Mouse (Mus musculus): Measurements from ENCODE around the gene Il21.
A peak's percentile ranks its signal among the peaks of the same experiment; 100 is the strongest.

Gene Il21

GRCm38 (mm10) chr3:37185534-37185933 is 46.9 kb downstream of the Il21 start:
- no peak for DNase-seq

- DNase-seq: peak; percentile 60
Observed at GRCm38 (mm10) chr3:37182415-37183269, 49.8 kb downstream of the Il21 start.

- no peak for DNase-seq
Observed at GRCm38 (mm10) chr3:37181041-37181440, 51.4 kb downstream of the Il21 start.

- peak; percentile 35 for DNase-seq
Observed at GRCm38 (mm10) chr3:37180039-37180743, 52.2 kb downstream of the Il21 start.

GRCm38 (mm10) chr3:37179472-37179871 is 53.0 kb downstream of the Il21 start:
- no peak for DNase-seq

- no peak for DNase-seq
Observed at GRCm38 (mm10) chr3:37174711-37175572, 57.5 kb downstream of the Il21 start.

- DNase-seq: no peak
Observed at GRCm38 (mm10) chr3:37173285-37173684, 59.2 kb downstream of the Il21 start.

Measured in retina, postnatal 1 day (tissue).